Mouse (Mus musculus) layer of hippocampus, postnatal 10 days (tissue): ENCODE results near the gene Taar3. TPM values are rescaled to one million over a fixed set of nuclear protein-coding genes. Genes with fewer than 3 reads are reported as not detected.
A peak's percentile ranks its signal among the peaks of the same experiment; 100 is the strongest.

Source experiments
- DNase-seq, 2 experiments: peaks; one replicate each; pipeline ENCODE4 v3.0.0; 2021; ENCODE audit warnings: low spot score in 2 of 2
- long read RNA-seq: library from polyadenylated mRNA; stranded (forward); transcript quantifications from one replicate; pipeline ENCODE4 v2.0.0, GENCODE M21; 2023
- total RNA-seq, 2 experiments: library from RNA; stranded (reverse); gene quantifications; 2 replicates each; pipeline ENCODE4 v1.2.3; 2021

Taar3 gene
- total RNA-seq: not detected
- long read RNA-seq: 0 reads

- DNase-seq: peak in 1 of 2 experiments; percentile 18
Observed at GRCm38 (mm10) chr10:23949508-23950005, at the start of gene Taar3. Gene Taar3, plus strand, starts transcription at chr10:23949558.

DNA sequence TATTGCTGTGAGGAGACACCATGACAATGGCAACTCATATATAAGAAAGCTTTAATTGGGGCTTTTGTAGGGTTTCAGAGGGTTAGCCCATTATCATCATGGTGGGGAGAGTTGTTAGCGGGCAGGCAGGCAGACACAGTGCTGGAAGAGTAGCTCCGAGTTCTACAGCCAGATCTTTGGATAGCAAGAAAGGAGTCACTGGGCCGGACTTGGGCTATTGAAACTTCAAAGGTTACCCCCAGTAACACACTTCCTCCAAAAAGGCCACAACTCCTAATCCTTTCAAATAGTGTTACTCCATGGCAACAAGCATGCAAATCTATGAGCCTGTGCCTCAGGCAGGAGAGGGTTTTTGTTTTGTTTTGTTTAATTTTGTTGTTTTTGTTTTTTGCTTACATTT, 48.2 kb upstream of the Taar3 start:
- DNase-seq: no peak

- no peak for DNase-seq
Observed at GRCm38 (mm10) chr10:23905661-23906060, 43.7 kb upstream of the Taar3 start.

GRCm38 (mm10) chr10:23920056-23920455, 29.3 kb upstream of the Taar3 start, which contains the start of gene Taar1:
Gene Taar1, plus strand, starts transcription at chr10:23920356.
- no peak for DNase-seq

- no peak for DNase-seq
Observed at GRCm38 (mm10) chr10:23922468-23922867, 26.9 kb upstream of the Taar3 start.

GRCm38 (mm10) chr10:23923941-23924340, 25.4 kb upstream of the Taar3 start:
- DNase-seq: no peak

- DNase-seq: no peak
Observed at GRCm38 (mm10) chr10:23937613-23938012, 11.7 kb upstream of the Taar3 start.

DNA sequence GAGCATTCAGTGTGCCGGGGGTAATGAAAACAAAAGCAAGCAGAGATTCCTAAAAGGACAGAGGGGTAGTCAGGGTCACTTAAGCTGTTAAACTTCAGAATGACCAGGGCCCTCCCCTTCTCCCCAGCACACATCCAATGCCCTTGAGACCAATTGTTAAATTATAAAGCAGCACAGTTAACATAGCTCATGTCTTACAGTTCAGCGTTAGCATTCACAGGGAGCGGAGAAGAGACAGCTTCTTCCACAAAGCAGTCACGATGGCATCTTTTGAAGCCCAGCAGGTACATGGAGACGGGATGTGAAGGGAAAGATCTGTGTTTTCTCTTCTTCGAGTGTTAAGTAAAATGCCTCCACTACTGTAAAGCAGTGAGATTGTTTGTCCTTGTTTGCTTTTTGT, 11.0 kb upstream of the Taar3 start, which contains the start of gene Taar2:
Gene Taar2 (plus strand): TSS at position 261 of the 400 bp plus-strand sequence.
- no peak for DNase-seq

DNA sequence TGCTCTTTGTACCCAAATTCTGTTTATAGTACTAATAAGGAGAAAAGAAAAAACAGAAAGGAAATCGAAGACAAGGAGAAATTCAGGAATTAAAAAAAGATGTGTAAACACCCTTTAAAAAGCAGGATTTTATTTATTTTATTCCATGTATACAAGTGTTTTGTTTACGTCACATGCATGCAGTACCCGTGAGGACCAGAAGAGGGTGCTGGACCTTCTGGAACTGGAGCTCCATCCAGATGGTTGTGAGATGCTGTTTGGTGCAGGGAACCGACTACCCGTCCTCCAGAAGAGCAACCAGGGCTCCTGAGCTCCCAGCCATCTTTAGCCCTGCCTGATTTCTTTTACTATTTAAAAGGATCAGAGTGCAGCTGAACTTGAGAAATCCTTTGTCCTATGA, 6.9 kb upstream of the Taar3 start:
- no peak for DNase-seq

DNA sequence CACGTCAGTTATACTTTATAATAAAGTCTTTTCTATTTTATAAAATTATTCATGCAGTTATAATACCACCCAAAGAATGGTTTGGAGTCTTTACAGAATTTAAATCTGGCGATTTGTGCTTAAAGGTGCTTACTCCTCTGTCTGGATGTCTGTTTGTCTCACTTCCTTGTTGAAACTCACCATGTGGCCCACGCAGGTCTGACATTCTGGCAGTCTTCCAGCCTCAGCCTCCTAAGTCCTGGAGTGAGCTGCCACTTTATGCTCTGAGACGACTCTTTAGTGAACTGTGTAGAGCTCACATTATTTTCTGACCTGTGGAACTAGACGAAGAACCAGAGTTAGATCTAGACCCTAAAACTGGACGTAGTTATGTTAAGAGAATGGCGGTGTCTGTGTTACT, 1.3 kb upstream of the Taar3 start:
- no peak for DNase-seq

- no peak for DNase-seq
Observed at GRCm38 (mm10) chr10:23951714-23952113, 2.4 kb downstream of the Taar3 start.

DNA sequence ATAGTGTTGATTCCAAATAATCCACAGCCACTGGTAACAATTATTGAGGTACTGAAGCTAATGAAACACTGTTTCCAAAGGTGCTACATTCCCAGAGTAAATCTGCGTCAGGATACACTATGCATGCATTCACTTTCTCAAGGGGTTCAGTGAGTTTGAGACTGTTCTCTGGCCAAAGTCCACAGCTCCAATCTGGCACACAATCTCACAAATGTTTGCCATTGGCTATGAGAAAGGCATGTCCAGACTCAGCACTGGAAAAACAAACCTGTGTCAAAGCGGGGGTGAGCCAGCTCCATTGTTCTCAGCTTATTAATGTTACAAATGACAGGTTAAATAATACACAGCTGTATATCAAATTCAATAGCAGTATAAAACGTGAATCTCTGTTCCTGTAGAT, 9.7 kb downstream of the Taar3 start:
- DNase-seq: no peak

GRCm38 (mm10) chr10:23960444-23960915, 11.1 kb downstream of the Taar3 start, which contains the start of gene Taar4:
Gene Taar4, plus strand, starts transcription at chr10:23960494.
- DNase-seq: no peak

DNA sequence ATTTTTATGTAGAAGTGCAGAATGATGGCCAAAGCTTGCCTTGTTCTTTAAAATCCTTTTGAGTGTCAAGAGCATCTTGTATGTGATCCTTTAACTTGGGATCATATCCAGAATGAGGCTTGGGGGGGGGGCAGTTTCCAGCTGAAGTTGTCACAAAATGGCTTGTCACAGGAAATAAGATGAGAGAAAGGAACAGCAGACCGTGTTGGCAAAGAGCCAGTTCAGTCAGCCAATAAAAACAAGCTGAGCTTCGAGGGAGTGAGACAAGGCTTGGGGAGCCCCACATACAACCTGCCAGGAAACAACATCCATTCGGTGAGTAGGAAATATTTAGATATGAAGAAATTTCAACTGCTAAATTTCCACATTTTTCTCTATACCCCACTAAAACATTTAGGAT, 14.1 kb downstream of the Taar3 start:
- no peak for DNase-seq

GRCm38 (mm10) chr10:23964921-23965610, 15.7 kb downstream of the Taar3 start:
- no peak for DNase-seq

- no peak for DNase-seq
Observed at GRCm38 (mm10) chr10:23970656-23971165, 21.4 kb downstream of the Taar3 start, which contains the start of gene Taar5. Gene Taar5, plus strand, starts transcription at chr10:23970706.

GRCm38 (mm10) chr10:23971256-23971655, 21.9 kb downstream of the Taar3 start:
- no peak for DNase-seq

DNA sequence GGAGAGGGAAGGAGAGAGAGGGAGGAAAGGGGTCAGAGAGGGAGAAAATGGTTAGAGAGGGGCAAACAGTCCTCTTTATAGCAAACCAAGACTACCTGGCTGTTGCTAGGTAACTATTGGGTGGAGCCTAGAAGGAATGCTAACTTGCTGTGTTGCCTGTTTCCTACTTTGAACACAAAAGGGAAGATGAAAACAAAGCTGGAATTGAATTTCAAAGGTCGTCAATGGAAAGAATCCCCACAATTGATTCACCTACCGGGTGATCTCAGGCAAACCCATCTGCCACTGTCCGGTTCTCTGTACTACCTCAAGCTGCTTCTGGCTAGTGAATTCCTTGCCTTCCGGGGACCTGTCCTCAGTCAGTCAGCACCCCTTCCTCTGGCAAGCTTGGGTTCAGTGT, 28.6 kb downstream of the Taar3 start:
- DNase-seq: no peak

DNA sequence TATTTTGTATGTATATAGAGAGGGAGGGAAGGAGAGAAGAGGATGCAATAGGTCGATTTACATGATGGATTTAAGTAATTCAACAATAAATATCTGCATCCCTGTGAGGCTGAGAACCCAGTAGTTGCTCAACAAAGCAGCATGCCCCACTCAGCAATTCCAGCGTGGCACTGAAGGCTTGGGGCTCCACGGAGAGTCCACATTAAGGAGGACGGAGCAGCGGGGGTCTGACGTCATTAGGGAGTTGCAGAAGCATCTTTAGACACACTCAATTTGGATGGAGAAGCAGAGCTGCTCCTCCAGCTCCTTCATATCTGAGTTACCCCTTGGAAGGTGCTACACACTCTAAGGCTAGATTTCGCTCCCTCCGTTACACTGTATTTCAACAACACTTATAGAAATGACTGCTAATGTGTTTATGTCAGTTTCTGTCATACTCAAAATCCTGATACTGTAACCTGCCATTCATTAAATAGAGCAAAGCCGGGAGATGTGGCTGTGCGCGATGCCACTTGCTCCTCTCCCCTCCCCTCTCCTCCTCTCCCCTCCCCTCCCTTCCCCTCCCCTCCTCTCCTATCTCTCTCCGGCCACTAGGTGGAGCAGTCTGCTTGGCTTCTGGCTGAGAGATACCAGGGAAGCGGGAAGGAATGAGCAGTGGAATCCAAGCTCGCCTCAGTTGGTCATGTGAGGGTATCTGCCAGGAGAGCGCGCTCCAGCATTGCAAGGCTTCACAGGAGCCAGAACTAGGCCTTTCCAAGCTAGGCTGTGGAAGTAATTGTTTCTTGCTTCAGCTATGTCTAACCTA, 29.7 kb downstream of the Taar3 start:
- DNase-seq: peak; percentile 80 to 84

- DNase-seq: no peak
Observed at GRCm38 (mm10) chr10:23985546-23985945, 36.2 kb downstream of the Taar3 start, which contains the start of gene Taar6. Gene Taar6, minus strand, starts transcription at chr10:23985646.

GRCm38 (mm10) chr10:23986419-23986818, 37.1 kb downstream of the Taar3 start:
- DNase-seq: no peak

DNA sequence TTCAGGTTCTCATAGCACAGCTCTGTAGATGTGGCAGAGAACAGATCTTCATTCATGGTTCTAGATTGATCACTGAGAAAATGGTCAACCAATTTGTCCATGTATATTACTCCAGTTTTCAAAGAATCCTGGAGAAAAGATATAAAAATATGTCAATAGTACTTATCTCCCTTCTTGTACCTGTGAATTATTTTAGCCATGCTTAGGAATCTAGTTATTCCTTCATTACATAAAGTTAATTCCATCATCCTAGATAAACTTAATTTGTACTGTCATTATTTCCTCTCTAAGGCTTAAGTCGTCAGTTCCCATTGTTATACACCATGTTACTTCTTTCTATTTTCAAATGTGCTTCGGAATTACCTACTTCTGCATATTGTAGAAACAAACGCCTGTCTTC, 44.0 kb downstream of the Taar3 start, which contains the start of gene Taar7a:
Gene Taar7a (minus strand): TSS at position 101 of the 400 bp plus-strand sequence.
- DNase-seq: no peak
